Mouse (Mus musculus) frontal cortex, adult (tissue): Measurements from ENCODE around the gene Pxk.

ENCODE experiments used
- ATAC-seq: cut with Nextera tagmentation; 2 replicates; pipeline ENCODE4 v1.9.2; 2017; ENCODE audit warnings: mild to moderate bottlenecking, moderate library complexity, mixed read lengths; ENCODE audit not compliant: low TSS enrichment

Gene Pxk

DNA sequence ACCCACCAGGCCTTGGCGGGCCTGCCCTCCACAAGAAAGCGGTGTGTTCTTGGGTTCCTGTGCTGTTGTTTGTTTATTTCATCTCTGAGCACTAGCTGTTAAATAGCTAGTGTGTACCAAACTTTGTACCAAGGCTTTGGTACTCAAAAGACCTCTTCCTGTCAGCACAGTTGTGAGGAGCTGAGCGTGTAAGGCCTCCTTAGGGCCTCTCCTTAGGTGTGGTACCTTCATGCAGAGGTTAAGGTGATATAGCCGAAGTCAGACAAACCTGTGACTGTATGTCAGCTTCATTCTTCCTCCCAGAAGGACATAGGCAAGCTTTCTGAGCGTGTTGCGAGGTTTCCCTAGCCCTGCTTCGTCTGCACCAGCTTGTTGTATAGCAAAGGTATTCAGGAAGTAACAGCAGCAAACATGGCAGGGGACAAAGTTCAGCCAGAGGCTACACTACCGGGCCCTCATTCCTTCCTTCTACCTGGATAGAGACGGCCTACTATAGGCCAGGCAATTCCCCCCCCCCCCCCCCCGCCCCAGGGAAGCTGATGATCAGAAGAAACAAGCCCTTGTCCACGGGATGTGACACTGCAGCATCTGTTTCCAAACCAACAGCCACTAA lies 48.7 kb downstream of the Pxk start:
- no peak for ATAC-seq

- ATAC-seq: peak; percentile 73
Measured at GRCm38 (mm10) chr14:8148842-8149241, 50.8 kb downstream of the Pxk start.

- ATAC-seq: peak; percentile 72
Measured at GRCm38 (mm10) chr14:8151757-8152156, 53.7 kb downstream of the Pxk start.

GRCm38 (mm10) chr14:8154072-8154471 lies 56.1 kb downstream of the Pxk start:
- no peak for ATAC-seq

DNA sequence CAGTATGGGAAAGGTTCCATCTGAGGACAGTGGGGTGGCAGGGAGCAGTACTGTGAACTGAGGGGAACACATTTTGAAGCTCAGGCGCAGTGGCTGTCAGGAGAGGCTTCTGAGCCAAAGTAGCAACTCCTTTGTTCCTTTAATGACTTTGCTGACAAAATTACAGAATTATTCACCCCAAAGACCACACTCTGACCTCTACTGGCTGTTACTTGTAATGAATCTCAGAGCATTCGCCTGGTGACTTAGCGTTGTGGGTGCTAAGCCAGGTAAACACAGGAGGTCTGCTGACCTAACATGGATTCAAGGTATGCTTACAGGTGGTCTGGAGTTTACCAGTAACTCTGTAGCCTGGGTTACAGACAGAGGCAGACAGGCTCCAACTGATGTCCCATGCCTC lies 58.9 kb downstream of the Pxk start:
- ATAC-seq: no peak

DNA sequence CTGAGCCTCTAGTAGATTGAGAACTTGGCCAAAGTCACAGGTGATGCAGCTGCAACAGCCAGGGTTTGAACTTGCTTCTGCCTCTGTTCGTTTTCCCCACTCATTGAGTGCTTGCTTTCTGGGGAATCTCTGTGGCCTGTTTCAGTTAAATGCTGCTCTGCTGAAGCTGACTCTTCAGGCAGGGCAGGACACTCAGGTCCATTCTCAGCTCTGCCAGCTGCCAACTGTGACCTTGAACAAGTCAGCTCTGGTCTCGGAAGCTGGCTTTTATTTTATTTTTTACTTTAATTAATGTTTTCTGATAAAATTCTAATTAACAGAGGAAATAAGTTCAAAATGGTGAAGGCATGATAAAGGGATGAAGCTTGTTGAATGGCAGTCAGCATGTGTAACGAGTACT lies 60.7 kb downstream of the Pxk start:
- no peak for ATAC-seq

DNA sequence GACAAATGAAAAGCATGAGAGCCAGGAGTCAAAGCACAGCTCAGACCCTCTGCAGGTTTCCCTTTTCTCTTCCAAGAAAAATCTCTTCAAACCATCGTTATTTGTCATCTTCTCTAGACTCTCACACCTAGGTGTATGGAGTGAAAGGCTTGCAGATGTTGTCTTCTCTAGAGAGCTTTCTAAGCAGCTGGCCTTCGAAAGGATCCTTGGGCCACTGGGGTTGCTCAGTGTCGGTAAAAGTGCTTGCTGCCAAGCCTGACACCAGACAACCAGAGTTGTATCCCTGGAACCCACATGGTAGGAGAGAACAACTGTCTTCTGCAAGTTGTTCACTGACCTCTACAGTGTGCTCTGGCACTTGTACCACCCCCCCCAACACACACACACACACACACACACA lies 61.1 kb downstream of the Pxk start:
- no peak for ATAC-seq

- ATAC-seq: no peak
Measured at GRCm38 (mm10) chr14:8161777-8162176, 63.8 kb downstream of the Pxk start.

DNA sequence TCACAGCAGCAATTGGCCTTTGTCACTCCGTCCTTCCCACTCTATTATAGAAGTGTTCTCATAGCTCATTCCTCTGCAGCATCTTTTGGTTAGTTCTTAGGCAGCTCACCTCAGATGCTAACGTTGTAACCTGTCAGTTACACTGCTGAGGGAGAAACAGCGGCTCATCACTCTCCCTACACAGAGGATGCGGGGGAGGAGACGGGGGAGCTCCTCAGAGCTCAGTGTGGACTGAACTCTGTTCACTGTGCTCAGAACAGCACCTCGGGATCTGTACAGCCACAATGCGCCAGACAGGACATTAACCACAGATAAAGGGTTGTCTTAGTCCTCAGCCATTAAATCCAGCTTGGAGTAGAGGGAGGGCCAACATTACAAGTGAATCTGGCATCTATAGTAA lies 66.5 kb downstream of the Pxk start:
- ATAC-seq: peak; percentile 56; the same call in 1 of the 2 replicates

- ATAC-seq: peak; percentile 97
Measured at GRCm38 (mm10) chr14:8172507-8173410, 74.7 kb downstream of the Pxk start, which contains the start of gene Pdhb. Gene Pdhb (minus strand): TSS chr14:8173025.

GRCm38 (mm10) chr14:8173542-8174250 lies 75.7 kb downstream of the Pxk start:
- ATAC-seq: peak; percentile 2

DNA sequence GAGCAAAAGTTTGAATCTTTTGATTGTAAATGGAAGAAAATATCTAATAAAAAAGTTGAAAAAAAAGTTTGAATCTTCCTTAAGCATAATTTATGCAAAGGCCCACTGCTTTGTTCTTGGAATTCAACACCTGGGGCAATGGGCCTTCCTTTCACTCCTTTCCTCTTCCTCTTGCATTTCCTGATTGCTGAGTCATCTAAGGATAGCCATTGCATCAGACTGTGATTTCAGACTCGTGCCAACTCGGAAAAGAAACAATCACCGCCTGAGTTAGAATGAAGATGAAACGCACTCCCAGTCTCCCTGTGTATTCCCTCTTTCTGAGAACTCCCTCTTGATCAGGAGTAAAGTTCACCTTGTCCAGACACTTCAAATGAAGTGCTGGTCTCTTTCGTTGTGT lies 76.6 kb downstream of the Pxk start:
- ATAC-seq: no peak

DNA sequence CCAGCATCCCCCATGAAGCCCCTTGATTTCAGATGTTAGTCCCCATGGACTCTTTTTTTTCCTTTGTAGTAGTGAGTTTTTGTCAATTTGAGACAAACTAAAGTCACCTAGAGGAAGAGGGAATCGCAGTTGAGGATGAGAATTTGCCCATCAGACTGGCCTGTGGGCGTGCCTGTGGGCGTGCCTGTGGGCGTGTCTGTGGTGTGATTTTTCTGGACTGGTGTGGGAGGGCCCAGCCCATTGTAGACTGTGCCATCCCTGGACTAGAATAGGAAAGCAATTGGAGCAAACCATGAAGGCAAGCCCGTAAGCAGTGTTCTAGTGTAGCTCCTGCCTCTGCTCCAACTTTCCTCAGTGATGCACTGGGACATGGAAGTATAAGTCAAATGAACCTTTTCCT lies 78.2 kb downstream of the Pxk start:
- no peak for ATAC-seq

DNA sequence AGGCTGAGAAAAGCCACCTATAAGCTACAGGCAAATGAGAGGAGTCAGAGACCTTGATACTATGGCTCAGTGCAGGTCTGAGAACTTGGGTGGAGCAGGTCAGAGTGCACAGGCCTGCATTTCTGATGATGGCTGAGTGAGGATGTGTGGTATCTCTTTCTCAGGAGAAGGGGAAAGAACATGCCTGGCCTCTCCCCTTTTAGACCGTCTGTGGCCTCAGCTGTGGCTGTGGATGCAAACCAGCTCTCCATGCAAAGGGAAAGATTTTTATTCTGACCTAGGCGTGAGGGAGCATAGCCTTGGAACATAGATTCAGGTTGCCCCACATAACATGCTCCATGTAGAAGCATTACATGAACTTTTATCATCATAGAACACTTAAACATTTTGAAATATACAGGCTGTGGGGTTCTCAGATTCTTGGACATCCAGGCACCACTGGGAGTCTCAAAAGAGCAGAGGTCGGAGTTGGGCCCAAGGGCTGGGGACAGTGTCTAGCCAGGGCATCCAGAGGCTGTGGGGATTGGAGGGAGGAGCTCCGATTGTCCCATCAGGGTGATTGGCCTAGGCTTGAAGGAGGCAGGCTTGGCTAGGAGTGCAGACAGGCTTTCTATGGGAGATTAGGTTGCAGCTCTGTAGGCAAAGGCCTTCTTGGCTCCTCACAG lies 82.5 kb downstream of the Pxk start:
- ATAC-seq: no peak

DNA sequence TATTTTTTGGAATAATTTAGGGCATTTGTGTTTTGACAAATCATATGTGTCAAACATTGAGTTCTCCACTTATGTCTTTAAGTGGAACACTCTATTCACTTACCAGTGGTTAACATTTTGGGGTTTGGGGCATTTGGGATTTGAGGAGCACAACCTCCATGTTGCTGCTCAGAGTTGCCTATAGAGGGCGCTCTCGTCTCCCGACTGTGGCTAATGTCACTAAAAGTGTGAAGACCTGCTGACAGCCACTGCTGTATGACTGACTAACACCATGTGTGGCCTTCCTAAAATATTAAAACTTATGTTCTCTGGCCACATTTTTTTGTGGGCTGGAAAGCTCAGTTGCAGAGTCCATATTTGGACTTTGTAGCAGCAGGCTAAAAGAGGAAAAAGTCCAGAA lies 85.3 kb downstream of the Pxk start:
- 0 out of 2 replicates have a peak, but pooled peaks have one; percentile 7 for ATAC-seq

GRCm38 (mm10) chr14:8186278-8187045 lies 88.5 kb downstream of the Pxk start:
- peak; percentile 96 for ATAC-seq

GRCm38 (mm10) chr14:8190556-8190955 lies 92.5 kb downstream of the Pxk start:
- ATAC-seq: no peak

- ATAC-seq: peak; percentile 18; the same call in 1 of the 2 replicates
Measured at GRCm38 (mm10) chr14:8191331-8191965, 93.4 kb downstream of the Pxk start.

GRCm38 (mm10) chr14:8192727-8193126 lies 94.7 kb downstream of the Pxk start:
- peak; percentile 80 for ATAC-seq

DNA sequence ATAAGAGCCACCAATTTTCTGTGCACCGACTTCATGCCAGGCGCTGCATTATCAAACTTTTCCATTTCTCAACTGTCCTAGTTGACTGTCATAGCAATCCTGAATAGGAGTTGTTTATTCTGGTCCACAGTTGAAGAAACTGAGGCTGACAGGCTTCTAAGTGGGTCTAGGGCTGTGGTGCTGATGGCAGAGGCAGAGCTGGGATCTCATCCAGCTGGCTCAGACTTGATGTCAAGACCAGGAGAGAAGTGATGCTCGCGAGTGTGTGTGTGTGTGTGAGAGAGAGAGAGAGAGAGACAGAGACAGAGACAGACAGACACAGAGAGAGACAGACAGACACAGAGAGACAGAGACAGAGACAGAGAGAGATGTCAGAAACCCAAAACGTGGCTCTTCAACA lies 102.8 kb downstream of the Pxk start:
- ATAC-seq: peak; percentile 36; the same call in 1 of the 2 replicates

DNA sequence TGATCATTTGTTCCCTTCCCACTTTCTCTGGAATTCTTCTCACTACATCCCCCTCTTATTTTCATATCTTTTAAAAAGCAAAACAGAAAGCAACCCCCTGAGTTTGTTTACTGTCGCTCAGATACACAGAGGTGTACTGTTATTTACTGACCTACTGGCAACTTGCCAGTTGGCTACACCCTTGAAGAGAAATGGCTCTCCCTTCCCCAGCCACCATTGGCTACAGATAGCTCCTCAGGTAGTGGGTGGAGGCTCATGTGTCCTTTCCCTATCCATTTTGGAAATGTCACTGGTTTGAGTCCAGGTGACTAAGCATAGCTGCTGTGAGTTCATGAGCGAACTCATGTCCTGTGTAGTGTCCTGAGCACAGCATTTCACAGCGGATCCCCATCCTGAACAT lies 103.7 kb downstream of the Pxk start:
- ATAC-seq: no peak
